Mouse (Mus musculus): ENCODE results near the gene 4931414P19Rik. TPM values are rescaled to one million over a fixed set of nuclear protein-coding genes. Genes with fewer than 3 reads are reported as not detected.

4931414P19Rik gene
- polyA plus RNA-seq, 1 experiment from 2014 or later, result 12.2 TPM

- in situ Hi-C loops (cut with MboI; ENCODE audit: low pct_unique_long_range_greater_than_20kb), result no loop called here
- ChIA-PET POLR2A (interaction anchor here (1.1 kb wide), 1 partner anchor 15 kb away, joined by 4 read pairs; no protein-coding TSS in a partner anchor), CTCF (interaction anchor here (1.5 to 1.6 kb wide), 2 partner anchors 19 to 32 kb away, joined by 4 to 8 read pairs; no protein-coding TSS in a partner anchor)
- ATAC-seq (no peak), DNase-seq (ENCODE audit: low read depth, low spot score) (no peak)
- no peaks in the 10 kb centered on the region for H3K27me3 ChIP-seq
- no peak for TF ChIP-seq CTCF (IDR thresholded peaks at IDR 0.05)
These were observed 45.1 kb downstream of the 4931414P19Rik start for GRCm38 (mm10) chr14:54560527-54561242.

GRCm38 (mm10) chr14:54557330-54557729 is 48.5 kb downstream of the 4931414P19Rik start:
- POLR2A ChIA-PET, result no interaction called here
- in situ Hi-C loops (cut with MboI; ENCODE audit: low pct_unique_long_range_greater_than_20kb), result no loop called here
- DNase-seq (ENCODE audit: low read depth, low spot score), result no peak
- no peaks in the 10 kb centered on the region for H3K27me3 ChIP-seq
- CTCF ChIA-PET, result interaction anchor here (1.1 to 3.2 kb wide), 4 partner anchors 12 to 84 kb away, joined by 3 to 9 read pairs (median 5); partner anchors contain the start of gene Cdh24
- TF ChIP-seq CTCF (IDR thresholded peaks at IDR 0.05), result no peak
- ATAC-seq, result no peak

- ATAC-seq (peak; percentile 88), DNase-seq (ENCODE audit: low read depth, low spot score) (no peak)
- TF ChIP-seq CTCF (IDR thresholded peaks at IDR 0.05), result peak; percentile 72
- ChIA-PET POLR2A (interaction anchor here (1.5 to 2.2 kb wide), 2 partner anchors 23 to 327 kb away, joined by 3 to 8 read pairs; partner anchors contain the start of gene Ajuba), CTCF (interaction anchor here (0.8 to 2.8 kb wide), 12 partner anchors 15 to 106 kb away, joined by 3 to 16 read pairs (median 4); partner anchors contain the start of genes Ajuba and Cdh24)
- in situ Hi-C loops (cut with MboI; ENCODE audit: low pct_unique_long_range_greater_than_20kb), result no loop called here
- no peaks in the 10 kb centered on the region for H3K27me3 ChIP-seq
These were observed 51.6 kb downstream of the 4931414P19Rik start, which contains the start of gene Haus4 for GRCm38 (mm10) chr14:54553975-54554769. Gene Haus4 (minus strand): TSS chr14:54554616.

GRCm38 (mm10) chr14:54553454-54553974 is 52.3 kb downstream of the 4931414P19Rik start:
- no peak for DNase-seq (ENCODE audit: low read depth, low spot score)
- peak; percentile 29 for ATAC-seq
- CTCF ChIA-PET, result interaction anchor here (0.9 to 2.1 kb wide), 5 partner anchors 25 to 107 kb away, joined by 3 to 13 read pairs (median 5); partner anchors contain the start of gene Cdh24
- no peaks in the 10 kb centered on the region for H3K27me3 ChIP-seq
- no peak for TF ChIP-seq CTCF (IDR thresholded peaks at IDR 0.05)
- POLR2A ChIA-PET, result interaction anchor here (1.5 kb wide), 1 partner anchor 326 kb away, joined by 3 read pairs; no protein-coding TSS in a partner anchor
- in situ Hi-C loops (cut with MboI; ENCODE audit: low pct_unique_long_range_greater_than_20kb), result no loop called here

GRCm38 (mm10) chr14:54544703-54545102 is 61.1 kb downstream of the 4931414P19Rik start:
- ChIA-PET POLR2A (no interaction called here), CTCF (interaction anchor here (5.6 kb wide), 1 partner anchor 16 kb away, joined by 27 read pairs; no protein-coding TSS in a partner anchor)
- no peak for TF ChIP-seq CTCF (IDR thresholded peaks at IDR 0.05)
- in situ Hi-C loops (cut with MboI; ENCODE audit: low pct_unique_long_range_greater_than_20kb), result no loop called here
- no peaks in the 10 kb centered on the region for H3K27me3 ChIP-seq
- no peak for DNase-seq (ENCODE audit: low read depth, low spot score)
- no peak for ATAC-seq

- ATAC-seq (no peak), DNase-seq (ENCODE audit: low read depth, low spot score) (no peak)
- no peak for TF ChIP-seq CTCF (IDR thresholded peaks at IDR 0.05)
- in situ Hi-C loops (cut with MboI; ENCODE audit: low pct_unique_long_range_greater_than_20kb), result no loop called here
- H3K27me3 ChIP-seq, result no peaks in the 10 kb centered on the region
- ChIA-PET POLR2A (no interaction called here), CTCF (interaction anchor here (1.4 to 3.8 kb wide), 3 partner anchors 13 to 38 kb away, joined by 5 to 25 read pairs (median 7); partner anchors contain the start of gene Ajuba)
These were observed 65.0 kb downstream of the 4931414P19Rik start for GRCm38 (mm10) chr14:54540771-54541170.

GRCm38 (mm10) chr14:54538580-54538979 is 67.2 kb downstream of the 4931414P19Rik start:
- DNase-seq (ENCODE audit: low read depth, low spot score) (no peak), ATAC-seq (no peak)
- TF ChIP-seq CTCF (IDR thresholded peaks at IDR 0.05), result no peak
- in situ Hi-C loops (cut with MboI; ENCODE audit: low pct_unique_long_range_greater_than_20kb), result no loop called here
- no peaks in the 10 kb centered on the region for H3K27me3 ChIP-seq
- ChIA-PET CTCF (interaction anchor here (1.1 kb wide), 1 partner anchor 9 kb away, joined by 3 read pairs; no protein-coding TSS in a partner anchor), POLR2A (interaction anchor here (1.3 kb wide), 1 partner anchor 8 kb away, joined by 7 read pairs; no protein-coding TSS in a partner anchor)

Other genes starting within 250 kb of the 4931414P19Rik start
- gene Oxa1l, start 245.2 kb downstream of the 4931414P19Rik start, polyA plus RNA-seq (2021), result 80.3 TPM
- 8.2 TPM for gene Slc7a7, start 188.2 kb downstream of the 4931414P19Rik start, polyA plus RNA-seq (2021)
- gene Mrpl52, start 179.1 kb downstream of the 4931414P19Rik start, polyA plus RNA-seq (2021), result 222 TPM
- gene Mmp14, start 174.4 kb downstream of the 4931414P19Rik start, polyA plus RNA-seq (2021), result 35.9 TPM
- 185 TPM for gene Lrp10, start 141.9 kb downstream of the 4931414P19Rik start, polyA plus RNA-seq (2021)
- gene Rem2, start 129.9 kb downstream of the 4931414P19Rik start, polyA plus RNA-seq (2021), result 0.27 TPM
- 57.4 TPM for gene Prmt5, start 88.5 kb downstream of the 4931414P19Rik start, polyA plus RNA-seq (2021)
- 23.3 TPM for gene Haus4, start 51.4 kb downstream of the 4931414P19Rik start, polyA plus RNA-seq (2021)
- gene Ajuba, start 28.4 kb downstream of the 4931414P19Rik start, polyA plus RNA-seq (2021), result 91.9 TPM
- gene Psmb5, start 12.0 kb upstream of the 4931414P19Rik start, polyA plus RNA-seq (2021), result 335 TPM
- 0.01 TPM for gene Psmb11, start 15.4 kb upstream of the 4931414P19Rik start, polyA plus RNA-seq (2021)
- gene Gm17606, start 35.0 kb upstream of the 4931414P19Rik start, polyA plus RNA-seq (2021), result not detected
- 7.0 TPM for gene Cdh24, start 35.4 kb upstream of the 4931414P19Rik start, polyA plus RNA-seq (2021)
- 69.8 TPM for gene 1700123O20Rik, start 80.2 kb upstream of the 4931414P19Rik start, polyA plus RNA-seq (2021)
- 215 TPM for gene Acin1, start 80.9 kb upstream of the 4931414P19Rik start, polyA plus RNA-seq (2021)
- gene Gm29776, start 92.8 kb upstream of the 4931414P19Rik start, polyA plus RNA-seq (2021), result 0.03 TPM
- gene Cebpe, start 106.2 kb upstream of the 4931414P19Rik start, polyA plus RNA-seq (2021), result not detected
- gene Slc7a8, start 176.0 kb upstream of the 4931414P19Rik start, polyA plus RNA-seq (2021), result 0.04 TPM
- not detected for gene Rnf212b, start 208.1 kb upstream of the 4931414P19Rik start, polyA plus RNA-seq (2021)